Mouse (Mus musculus): ENCODE measurements around the gene Iars2.

Iars2 gene

DNA sequence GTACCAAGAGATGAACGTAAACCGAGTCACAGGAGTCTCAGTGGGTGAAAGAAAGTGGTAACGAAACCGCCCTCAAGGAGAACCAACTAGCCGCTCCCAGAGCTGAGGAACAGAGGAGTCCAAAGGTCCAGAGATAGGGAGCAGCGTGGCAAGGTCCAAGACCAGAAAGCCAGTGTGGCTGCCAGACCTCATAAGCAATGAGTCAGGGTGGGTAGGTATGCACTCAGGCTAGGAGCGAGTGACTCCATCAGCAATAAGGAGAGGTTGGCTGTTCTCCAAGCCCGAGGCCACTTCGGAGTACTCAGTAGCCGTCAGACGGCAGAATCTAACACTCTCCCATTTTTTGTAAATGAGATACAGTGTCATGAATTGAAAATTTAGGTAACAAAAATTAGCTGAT lies 46.4 kb downstream of the Iars2 start:
- DNase-seq (ENCODE audit: extremely low read depth, insufficient read length, low spot score), result no peak

DNA sequence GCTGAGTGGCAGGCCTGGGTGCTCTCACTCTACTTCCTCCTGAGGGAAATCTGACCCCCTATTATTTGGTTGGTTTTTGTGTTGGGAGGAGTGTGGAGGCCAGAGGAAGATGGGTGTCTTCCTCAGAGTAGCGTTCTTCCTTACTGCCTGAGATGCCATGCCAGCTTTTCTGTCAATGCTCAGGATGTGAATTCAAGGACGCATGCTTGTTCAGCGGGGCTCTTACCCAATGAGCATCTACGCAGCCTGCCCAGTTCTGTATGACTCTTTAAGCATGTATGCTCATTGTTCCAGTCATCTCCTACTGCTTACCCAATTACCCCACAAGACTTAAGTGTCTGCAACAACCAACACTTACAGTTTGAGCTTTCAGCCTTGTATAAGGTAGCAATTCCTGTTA lies 48.6 kb downstream of the Iars2 start:
- no peak for DNase-seq (ENCODE audit: extremely low read depth, insufficient read length, low spot score)

DNA sequence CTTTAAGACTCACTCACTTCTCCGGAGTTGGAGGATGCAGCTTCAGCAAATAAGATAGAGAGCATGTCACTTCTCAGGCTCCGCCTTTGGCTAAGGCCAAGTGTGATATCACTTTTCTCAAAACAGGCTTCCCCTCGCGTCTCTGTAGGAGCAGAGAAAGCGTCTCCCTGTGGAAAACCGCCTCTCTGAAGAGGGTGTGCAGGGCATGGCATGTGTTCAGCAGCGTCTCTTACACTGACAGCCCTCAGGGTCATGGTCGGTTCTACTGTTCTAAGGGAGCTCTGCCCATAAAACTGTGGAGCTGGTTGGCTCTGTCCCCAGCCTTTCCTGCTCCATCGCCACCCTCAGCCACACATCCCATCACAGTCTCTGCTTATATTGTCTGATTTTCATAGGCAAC lies 49.9 kb downstream of the Iars2 start:
- DNase-seq (ENCODE audit: extremely low read depth, insufficient read length, low spot score), result no peak

DNA sequence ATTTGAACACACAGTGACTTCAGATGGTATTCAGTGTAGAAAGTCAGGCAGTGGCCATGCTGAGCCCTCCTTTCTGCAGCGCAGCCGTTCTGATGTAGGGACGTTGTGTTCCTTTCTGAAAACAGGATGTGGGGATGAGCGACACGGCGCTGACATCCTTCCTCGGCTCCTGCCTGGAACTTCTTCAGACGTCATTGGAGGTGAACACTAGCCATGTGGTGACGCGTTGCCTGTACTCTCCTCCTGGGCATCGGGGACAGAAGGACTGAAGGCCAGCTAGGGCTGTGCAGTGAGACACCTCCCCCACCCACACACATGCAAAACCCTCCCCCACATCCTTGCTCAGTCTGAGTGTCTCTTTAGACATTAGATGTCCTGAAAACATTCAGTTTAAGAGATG lies 52.2 kb downstream of the Iars2 start:
- DNase-seq (ENCODE audit: extremely low read depth, insufficient read length, low spot score), result no peak

DNA sequence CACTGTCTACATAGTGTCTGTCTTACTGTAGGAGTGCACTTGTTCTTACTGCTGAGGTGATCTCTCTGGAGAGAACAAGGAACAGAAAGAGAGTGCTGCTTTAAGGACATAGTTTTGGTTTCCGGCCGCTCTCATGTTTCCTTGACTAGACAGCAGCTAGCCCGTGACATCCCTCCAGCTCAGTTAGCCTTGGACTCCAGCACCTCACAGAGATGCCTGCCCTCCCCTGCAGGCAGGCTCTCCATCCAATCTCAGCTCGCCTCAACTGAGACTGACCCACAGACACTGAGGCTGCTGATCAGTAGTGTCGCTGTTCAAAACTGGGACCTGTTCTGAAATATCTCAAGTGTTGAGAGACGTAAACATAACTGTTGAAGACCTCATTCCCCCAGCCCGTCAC lies 53.2 kb downstream of the Iars2 start:
- DNase-seq (ENCODE audit: extremely low read depth, insufficient read length, low spot score), result no peak

DNA sequence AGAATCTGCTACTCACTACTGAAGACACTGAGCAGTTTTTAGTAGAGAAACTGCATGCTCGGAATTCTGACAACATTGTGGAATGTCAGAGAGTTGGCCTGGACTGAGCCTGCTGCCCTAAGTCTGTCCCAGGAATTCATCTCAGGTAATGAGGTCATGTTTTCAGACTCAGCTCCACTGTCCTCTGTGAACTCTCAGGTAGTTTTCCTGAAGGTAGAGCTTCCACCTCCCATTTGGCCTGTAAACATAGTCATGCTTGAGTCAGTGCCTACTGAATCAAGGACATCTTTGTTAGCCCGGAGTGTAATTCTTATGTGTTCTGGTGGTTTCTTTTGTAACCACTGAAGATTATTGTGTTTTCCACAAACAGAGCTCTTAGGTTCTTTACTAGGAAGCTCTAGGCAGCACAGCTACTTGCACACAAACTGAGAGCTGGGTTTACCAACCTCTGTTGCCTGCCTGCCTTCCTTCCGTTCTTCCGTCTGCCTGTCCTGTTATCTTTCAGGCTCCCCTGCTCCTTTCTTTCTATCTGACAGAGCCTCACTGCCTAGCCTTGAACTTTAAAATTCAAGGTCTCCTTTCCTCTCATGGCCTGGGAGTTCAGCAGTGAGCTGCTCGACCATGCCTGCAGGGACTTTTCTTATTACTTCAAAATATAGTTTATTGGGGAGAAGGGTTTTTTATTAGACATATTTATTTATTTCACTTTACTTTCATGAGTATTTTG lies 54.2 kb downstream of the Iars2 start:
- no peak for DNase-seq (ENCODE audit: extremely low read depth, insufficient read length, low spot score)

DNA sequence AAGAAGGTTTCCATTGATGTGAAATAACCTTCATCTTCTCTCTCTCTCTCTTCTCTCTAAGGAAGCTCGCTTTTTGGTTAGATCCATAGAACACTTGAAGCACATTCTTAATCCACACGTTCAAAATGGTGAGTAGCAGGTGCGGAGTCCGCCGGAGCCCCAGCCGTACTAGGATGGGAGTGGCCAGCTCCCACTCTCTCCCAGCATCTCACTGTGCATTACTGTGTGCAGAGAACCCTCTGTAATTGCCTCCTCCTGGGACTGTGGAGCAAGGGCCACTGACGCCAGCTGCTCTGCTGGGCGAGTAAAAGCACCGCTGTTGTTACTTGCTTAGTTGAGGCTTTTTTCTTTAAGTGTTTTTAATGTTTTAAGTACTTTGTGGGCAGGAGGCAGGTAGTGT lies 57.8 kb downstream of the Iars2 start:
- DNase-seq (ENCODE audit: extremely low read depth, insufficient read length, low spot score), result no peak

DNA sequence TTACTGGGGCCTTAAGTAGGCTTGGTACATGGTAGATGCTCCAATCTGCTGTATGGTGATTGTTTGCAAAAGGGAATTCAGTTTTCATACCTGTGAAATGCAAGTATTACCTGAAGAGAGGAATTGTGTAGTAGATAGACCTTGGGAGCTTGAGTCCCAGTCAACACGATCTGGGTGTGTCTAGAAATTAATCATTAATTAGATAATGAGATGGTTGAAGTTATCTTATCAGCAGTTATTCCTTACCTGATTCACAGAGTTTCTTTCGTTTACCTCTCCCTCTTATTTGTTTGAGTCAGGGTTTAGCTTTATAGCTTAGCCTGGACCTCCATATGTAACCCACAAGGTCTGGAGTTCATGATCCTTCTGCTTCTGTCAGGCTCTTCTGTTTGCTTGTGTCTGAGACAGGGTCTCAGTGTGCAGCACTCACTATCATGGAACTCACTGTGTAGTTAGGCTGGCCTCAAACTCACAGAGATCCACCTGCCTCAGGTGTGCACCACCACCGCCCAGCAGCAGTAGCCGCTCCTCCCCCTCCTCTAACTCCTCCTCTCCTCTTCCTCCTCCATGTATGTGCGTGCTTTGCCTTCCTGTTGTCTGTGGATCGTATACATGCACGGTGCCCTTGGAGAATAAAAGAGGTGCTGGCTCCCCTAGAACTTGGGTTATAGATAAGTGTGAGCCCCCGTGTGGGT lies 58.6 kb downstream of the Iars2 start:
- DNase-seq (ENCODE audit: extremely low read depth, insufficient read length, low spot score), result no peak

DNA sequence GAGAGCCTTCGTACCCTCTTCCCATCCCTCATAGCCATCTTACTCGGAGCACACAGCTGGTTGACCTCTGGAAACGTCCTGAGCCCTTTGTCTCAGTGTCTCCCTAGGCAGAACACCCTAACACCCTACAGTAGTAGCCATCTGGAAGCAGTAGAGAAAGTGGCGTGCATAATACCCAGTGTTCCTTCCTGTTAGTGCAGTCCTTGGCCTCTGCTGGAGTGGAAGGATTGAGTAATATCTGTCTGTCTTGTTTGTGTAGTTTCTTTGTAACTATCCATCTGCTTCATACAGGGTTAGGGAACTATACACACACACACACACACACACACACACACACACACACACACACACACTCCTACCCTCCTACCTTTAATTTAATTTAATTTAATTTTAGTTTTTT lies 60.5 kb downstream of the Iars2 start:
- no peak for DNase-seq (ENCODE audit: extremely low read depth, insufficient read length, low spot score)

DNA sequence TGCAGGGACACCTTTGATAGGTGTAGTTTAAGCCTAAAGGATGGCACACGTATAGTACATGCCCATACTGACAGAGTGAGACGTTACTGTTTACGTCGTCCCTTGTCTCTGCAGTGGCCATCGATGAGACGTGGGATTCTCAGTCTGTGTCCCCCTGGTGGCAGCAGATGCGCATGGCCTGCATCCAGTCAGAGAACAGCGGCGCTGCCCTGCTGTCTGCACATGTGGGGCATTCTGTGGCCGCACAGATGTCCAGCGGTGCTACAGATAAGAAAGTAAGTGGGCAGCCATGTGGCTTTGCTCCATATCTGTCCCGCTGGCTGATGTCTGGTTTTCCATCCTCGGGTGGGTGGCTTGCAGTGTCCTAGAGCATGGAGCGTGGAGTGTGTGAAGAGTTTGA lies 66.6 kb downstream of the Iars2 start:
- DNase-seq (ENCODE audit: extremely low read depth, insufficient read length, low spot score), result no peak

DNA sequence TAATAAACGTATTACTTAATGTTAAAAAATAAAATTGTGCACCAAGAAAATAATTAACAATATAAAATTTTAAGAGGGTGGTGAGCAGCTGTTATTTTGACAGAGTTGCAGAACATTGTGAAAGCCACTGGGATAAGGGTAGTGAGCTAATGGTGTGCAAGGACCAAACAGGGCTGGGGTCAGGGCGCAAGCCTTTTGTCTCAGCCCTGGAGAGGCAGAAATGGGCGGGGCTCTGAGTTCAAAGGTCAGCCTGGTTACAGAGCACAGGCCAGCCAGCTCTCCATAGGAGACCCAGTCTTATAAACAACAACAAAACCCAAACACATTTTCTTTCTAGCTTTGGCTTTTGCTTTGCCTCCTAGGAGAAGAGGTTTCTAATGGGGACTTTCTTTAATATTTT lies 72.4 kb downstream of the Iars2 start:
- no peak for DNase-seq (ENCODE audit: extremely low read depth, insufficient read length, low spot score)

DNA sequence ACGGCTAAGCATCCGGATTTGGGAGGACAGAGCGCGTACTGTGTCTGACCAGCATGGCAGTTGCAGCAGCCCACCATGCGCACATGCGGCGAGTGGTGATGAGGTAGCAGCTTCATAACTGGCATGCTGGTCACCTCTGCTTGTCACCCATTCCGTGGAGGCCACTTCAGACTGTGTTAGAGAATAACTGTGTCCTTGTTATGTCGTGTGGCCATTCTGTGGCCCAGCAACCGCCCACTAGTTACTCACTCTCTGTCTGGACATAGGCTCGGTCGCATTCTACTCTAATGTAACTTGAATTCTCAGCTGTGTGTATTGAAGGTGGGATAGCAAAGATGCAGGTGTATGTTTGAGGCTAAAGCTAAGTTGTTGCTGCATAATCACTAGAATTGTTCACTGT lies 73.9 kb downstream of the Iars2 start:
- DNase-seq (ENCODE audit: extremely low read depth, insufficient read length, low spot score), result no peak

DNA sequence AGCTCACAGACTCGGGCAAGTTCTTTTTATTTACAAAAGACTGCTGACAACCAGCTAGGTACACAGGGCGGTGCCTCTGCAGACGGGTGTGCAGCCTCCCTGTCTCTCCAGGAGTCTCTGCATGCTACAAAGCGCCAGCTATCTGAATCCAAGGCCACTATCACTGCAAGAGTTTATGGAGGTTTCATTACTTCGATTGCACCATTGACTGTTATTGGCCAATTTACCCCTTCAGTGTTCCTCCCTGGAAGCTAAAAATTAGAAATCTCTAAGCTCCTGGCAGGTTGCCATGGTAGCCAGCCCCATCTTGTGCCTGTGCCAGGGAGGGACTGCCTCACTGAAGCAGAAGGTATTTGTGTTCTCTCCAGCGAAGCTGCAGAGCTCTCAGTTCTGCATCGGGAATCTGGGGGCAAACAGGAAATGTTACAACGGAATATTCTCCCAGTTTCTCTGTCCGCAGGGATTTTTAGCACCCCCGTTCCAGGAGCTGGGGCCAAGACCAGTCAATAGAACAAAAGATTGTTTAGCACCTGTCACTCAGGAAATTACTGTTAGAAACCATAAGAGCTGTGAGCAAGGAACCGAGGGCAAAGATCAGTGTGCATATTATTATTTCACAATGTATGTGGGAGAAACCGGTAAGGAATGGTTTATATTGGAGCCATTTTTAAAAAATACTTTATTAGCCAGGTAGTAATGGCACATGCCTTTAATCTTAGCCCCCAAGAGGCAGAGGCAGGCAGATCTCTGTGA lies 75.9 kb downstream of the Iars2 start:
- DNase-seq (ENCODE audit: extremely low read depth, insufficient read length, low spot score), result no peak

DNA sequence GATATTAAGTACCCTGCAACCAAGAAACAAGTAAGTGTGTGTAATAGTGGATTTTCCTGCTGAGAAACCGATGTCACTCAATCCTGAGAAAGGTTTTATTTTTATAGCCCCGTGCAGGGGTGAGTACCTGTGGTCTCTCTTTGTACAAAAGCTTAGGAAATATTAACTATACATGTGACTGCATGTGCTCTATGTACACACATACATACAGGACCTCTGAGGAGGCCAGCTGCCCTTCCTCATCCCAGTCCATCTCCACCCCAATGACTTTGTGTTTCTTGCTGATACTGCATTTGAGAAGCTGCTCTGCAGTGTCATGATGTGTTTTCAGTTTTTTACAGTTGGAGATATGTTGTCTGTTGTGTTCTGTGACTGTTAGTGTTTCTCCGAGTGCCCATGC lies 76.8 kb downstream of the Iars2 start:
- DNase-seq (ENCODE audit: extremely low read depth, insufficient read length, low spot score), result no peak

DNA sequence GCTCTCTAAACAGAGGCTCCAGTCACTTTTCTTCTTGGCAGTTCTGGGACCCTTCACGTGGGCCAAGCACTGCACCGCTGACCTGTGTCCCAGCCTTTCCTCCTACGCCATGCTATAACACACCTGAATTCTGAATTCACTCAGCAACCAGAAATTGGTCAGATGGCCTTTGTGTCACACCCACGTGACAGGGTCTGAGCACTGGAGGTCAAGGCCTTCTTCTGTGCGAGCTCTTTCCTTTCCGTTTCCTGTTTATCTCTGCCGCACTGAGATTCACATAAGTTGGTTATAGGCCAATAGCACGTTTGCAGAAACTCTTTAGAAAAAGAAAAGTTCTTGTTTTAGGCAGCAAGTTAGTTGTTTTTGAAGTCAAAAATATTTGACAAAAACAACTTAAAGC lies 80.5 kb downstream of the Iars2 start:
- no peak for DNase-seq (ENCODE audit: extremely low read depth, insufficient read length, low spot score)

DNA sequence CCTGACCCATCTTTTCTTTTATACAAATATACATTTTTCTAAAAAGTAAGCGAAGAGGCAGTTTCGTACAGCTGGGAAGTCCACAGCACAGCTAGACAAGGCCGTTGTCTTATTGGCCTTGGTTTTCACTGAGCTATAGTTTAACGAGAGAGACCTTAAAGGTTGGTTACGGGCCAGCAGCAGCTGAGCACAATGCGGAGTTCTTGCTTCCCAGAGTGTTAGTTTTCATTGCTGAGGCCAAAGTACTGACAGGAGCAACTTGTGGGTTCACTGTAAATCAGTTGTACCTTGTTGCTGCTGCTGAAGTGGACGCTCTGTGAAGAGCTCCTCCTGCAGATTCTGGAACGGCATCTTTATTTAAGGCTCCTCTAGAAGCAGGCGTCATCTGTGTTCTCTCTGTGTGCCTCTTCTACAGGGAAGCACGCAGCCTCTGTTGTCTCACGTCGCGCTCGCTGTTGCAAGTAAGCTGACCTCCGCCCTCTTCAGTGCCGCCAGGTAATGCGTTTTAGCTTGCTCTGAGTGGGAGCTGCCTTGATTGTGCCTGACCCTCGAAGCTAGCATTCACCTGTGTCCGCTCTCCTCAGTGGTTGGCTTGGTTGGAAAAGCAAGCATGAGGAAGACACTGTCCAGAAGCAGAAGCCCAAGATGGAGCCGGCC lies 81.6 kb downstream of the Iars2 start:
- no peak for DNase-seq (ENCODE audit: extremely low read depth, insufficient read length, low spot score)

DNA sequence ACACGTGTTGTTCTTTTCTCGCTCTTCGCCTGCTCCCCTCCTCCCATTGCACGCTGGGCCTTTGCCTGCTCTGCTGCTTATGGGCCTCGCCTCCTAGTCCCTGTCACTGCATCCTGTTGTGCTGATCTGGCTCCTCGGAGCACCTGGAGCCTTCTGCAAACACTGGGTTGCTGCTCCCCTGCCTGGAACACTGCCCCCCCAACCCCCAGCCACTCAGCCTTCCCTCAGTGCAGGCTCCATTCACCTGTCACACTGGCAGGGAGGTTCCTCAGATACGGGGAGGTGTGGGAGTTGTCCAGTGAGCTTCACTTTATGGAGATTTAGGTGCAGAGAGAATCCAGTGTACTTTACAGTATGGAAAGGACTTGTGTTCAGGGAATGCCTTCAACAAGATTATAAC lies 83.7 kb downstream of the Iars2 start:
- DNase-seq (ENCODE audit: extremely low read depth, insufficient read length, low spot score), result no peak

DNA sequence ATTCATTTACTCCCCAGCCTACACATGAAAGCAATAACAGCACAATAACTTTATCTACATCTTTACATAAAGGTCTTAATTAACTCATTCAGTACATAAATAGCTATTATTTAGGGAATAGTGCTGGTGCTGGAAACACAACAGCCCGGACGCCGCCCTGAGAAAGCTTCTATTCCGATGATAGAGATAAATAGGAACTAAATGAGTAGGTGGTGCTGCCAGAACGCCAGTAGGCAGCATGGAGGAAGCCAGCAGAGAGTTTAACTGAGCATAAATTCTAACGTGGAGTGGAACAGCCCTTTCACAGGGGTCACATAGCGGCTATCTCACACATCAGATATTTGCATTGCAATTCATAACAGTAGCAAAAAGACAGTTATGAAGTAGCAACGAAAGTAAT lies 86.2 kb downstream of the Iars2 start:
- no peak for DNase-seq (ENCODE audit: extremely low read depth, insufficient read length, low spot score)

DNA sequence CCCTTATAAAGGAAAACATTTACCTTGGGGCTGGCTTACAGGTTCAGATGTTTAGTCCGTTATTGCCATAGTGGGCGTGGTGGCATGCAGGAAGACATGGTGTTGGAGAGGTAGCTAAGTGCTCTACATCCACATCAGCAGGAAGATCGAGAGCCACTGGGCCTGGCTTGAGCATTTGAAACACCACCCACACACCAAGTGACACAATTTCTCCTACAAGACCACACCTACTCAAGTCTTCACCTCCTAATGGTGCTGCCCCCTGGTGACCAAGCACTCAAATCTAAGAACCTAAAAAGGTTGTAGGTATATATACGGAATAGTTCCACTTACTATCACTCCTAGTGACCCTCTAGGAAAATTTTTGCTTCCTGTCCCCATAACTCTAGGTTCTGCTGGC lies 92.7 kb downstream of the Iars2 start:
- DNase-seq (ENCODE audit: extremely low read depth, insufficient read length, low spot score), result no peak

DNA sequence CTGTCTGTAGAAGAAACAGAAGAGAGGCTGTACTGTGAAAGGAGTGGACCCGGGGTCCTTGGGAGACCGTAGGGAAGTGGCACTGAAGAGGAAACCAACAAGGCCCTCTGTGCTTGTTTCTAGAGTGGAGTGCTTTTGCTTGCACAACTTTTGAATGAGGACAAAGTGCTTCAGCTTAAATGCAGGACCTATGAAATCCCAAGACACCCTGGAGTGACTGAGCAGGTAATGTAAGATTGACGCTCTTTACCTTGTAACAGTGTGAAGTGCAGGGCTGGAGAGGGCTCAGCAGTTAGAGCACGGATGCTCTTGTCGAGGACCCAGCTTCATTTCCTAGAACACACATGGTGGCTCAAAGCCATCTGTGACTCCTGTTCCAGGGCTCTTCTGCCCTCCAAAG lies 93.4 kb downstream of the Iars2 start:
- no peak for DNase-seq (ENCODE audit: extremely low read depth, insufficient read length, low spot score)
